Mouse (Mus musculus) mesoderm, embryonic 11.5 days (tissue): ENCODE measurements at regions not wholly inside any gene's neighbourhood (a gene's known extent, or its start where the extent isn't known, plus 50 kb on each side); places are given as distances from the start of the nearest gene placed in this dataset.
A peak's percentile ranks its signal among the peaks of the same experiment; 100 is the strongest.

Experiments
- DNase-seq: peaks from one replicate; pipeline ENCODE4 v3.0.0-alpha.2; 2012; ENCODE audit warnings: low read depth, low spot score

GRCm38 (mm10) chr7:51722420-51722819 lies 100.6 kb downstream of the Slc17a6 start:
- DNase-seq, result peak; percentile 51

GRCm38 (mm10) chr7:51723955-51724354 lies 102.1 kb downstream of the Slc17a6 start:
- DNase-seq, result no peak

GRCm38 (mm10) chr7:51736285-51736684 lies 114.5 kb downstream of the Slc17a6 start:
- no peak for DNase-seq

- DNase-seq, result no peak
Measured at GRCm38 (mm10) chr7:51739590-51739989, 117.8 kb downstream of the Slc17a6 start.

DNA sequence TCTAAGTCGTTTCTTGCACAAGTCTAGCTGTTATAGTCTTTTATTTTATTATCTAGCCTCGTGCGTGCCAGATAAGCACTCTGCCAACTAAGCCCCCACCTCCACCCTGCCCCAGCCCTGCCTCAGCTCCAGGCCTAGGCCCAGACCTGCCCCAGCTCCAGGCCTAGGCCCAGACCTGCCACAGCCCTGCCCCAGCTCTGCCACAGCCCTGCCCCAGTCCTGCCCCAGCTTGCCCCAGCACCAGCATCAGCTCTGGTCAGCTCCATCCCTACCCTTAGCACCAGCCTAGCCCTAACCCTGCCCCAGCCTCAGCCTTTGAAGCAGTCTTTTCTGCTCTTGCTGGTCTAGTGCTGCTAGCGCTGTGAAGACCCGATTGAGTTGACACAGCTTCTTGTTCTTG lies 119.1 kb downstream of the Slc17a6 start:
- DNase-seq, result no peak

DNA sequence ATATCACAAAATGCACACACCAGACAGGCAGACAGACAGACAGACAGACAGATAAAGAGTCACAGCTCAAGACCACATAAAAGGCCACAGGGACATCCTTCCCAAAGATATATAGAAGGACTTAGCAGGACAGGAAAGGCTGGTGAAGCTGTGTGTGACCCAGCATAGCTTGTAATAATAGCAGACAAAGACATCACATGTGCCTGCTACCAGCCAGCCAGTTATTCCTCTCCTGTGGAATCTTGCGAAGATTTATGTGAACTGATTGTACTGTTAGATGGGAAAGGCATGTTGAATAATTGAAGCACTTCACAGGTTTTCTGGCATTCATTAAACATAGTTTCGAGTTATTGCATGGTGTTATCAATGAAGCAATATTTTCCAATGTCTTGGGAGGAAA lies 119.1 kb upstream of the Gas2 start:
- no peak for DNase-seq

- no peak for DNase-seq
Measured at GRCm38 (mm10) chr7:51745598-51745997, 116.2 kb upstream of the Gas2 start.

DNA sequence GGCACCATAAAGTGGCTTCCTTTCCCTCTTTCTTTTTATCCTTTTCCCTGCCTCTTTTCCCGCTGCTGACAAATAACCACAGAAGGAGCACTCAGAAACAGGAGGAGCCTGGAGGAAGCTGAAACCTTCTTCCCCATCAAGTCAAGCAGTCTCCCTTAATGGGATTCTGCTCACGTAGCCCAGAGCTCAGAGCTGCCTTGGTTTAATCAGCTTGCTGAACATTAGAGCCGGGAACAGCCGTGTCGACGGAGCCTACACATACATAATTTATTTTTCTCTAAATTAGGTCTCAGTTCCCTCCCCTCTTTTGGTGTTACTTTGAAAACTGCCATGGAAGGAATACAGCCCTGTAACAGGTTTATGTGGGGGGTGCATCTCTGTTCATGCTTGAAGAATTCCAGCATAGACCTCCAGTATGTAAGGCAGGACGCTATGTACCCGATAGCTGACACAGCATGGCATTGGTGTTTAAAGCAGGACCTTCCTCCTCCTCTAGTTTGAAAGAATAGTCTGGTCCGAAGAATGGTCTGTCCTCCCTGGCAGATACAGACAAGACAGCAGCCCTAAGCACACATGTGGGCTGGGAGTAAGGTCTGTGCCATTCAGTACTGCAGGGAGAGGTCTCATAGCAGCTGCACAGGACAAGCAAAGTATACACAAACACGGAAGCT lies 113.0 kb upstream of the Gas2 start:
- peak; percentile 62 for DNase-seq

DNA sequence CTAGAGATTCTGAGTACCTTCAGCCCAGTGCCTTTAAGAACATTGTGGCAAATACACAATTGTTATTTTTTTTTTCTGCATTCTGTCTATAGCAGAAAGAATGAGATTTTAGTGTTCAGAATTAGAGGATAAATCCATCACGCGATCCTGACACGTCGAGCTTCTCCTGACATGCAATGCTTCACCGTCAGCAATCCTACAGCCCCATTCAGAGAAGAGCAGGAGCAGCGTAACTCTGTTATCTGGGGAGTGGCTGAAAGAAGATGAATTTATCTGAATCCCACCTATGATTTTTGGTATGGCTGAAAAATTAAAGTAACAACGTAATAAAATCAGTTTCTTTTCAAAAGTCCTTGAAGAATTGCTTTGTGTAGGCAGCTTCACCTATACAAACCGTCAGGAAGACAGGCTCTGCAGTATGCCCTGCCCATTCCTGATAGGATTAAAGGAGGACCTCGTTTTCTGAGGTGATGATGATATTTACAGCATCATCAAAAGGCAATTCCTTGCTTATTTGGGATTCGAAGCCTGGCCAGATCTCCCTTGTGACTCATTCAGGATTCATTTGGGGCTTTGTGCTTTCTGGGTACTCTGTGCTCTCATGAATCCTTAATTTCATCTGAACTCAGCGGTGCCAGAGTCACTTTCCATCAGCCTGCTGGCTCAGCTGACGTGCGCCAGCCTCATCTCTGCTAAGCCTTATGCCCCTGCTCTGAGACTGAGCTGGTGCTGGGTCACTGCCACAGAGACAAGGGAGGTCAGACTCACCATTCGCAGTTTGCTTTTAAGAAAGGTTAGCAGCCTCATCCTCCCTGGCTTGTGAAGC lies 112.3 kb upstream of the Gas2 start:
- peak; percentile 41 for DNase-seq

DNA sequence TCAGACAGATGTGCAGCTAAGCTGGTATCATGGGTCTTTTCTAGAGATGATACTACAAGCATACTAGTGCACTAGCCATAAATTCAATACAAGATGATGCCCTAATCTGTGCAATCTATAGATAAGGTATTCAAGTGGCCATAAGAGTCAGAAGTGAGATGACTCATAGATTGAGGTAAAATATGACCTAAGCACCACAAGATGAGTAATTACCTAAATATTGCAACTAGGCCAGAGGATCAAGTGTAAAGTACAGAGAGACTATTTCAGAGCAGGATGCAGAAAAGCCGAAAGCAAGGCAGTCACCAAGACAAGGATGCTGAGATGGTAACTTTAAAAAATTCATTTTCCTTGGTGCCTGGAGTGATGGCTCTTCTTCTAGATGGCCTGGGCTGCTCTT lies 111.5 kb upstream of the Gas2 start:
- no peak for DNase-seq

DNA sequence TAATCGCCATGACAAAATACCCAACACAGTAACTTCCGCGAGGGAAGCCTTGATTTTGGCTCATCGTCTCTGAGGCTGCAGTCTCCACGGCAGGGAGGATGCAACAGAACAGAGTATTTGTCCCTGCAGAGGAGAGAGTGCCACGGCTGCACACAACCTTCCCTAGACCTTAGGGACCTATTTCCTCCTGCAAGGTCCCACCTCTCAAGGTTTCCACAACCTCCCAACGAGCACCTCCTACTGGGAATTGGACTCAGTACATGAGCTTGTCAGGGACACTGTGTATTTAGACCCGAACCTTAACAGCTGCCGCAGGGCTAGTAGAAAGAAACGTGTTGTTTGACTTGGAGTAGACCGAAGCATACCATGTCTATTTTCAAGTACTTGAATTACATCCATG lies 108.8 kb upstream of the Gas2 start:
- no peak for DNase-seq

DNA sequence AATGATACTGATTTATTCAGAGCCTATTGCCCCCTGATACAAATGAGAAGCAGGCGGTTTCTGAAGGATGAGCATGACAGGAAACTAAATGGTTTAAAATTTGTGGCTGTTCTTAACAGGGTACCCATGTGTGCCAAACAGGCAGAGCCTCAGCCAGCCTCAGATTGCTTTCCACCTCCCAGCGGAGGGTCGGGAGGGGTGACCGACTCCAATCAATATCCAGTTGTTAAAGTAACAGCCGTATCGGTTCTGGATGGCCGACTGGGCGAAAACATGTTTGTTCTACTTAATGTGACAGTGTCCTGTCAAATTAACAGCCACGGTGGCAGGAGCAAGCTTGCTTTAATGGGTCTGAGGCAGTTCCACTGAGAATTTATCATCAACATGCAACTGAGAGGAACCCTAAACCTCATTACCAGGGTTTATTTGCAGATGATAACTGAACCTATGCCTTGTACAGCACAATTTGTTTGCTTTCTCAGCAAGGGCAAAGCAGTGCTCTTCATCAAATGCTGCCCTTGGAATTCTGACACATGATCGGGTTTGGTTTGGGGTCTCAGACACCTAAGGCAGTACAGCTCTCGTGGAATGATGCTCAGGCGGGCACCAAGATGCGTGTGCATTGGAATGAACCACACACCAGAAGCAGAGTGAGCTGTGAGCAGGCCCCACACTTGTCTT lies 107.5 kb upstream of the Gas2 start:
- DNase-seq, result peak; percentile 73

GRCm38 (mm10) chr7:51756218-51756617 lies 105.6 kb upstream of the Gas2 start:
- DNase-seq, result no peak

DNA sequence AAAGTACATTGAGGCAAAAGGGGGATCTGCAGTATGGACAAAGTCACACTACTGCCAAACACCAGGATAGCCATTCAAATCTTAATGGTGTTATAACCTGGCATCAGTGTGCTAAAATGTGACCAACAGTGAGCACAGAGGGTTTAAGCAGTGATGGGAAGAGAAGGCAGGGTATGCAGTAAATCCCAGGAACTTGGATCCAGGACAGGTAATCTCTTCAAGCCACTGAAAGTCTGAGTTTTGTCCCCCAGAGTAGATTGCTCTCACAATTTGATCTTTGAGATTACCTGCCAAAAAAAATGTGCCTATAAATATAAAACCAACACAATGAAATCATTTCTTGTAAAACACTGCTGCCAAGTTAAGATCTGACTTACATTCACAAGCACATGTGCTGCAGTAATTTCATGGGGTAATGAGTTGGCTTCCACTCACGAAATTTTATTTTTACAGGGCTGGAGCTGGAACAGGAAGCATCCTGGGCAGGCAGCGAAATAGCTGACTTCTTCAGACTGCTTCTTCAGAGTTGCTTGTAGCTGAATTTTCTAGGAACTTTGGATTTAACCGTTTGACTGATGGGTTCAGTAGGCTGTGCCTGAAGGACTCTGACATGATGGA lies 102.2 kb upstream of the Gas2 start:
- DNase-seq, result no peak

DNA sequence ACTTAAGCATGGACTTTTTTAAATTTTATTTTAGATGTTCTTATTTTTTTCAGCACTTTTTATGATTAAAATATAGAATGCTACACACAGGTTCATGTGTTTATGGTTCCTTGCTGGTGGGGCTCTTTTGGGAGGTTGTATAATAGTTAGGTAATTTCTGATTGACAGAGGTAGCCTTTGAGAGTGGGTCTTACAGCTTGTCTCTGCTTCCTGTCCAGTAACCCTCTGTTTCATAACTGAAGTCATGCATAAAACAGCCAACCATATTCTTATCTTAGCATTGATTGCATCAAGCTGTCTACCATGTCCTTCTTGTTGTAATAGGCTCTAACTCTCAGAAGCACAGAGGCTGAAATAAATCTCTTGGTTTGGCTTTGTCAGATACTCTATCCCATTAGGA lies 94.7 kb upstream of the Gas2 start:
- no peak for DNase-seq

- peak; percentile 73 for DNase-seq
Measured at GRCm38 (mm10) chr7:51771895-51772871, 89.6 kb upstream of the Gas2 start.

GRCm38 (mm10) chr7:51775968-51776367 lies 85.8 kb upstream of the Gas2 start:
- DNase-seq, result no peak

- DNase-seq, result peak; percentile 5
Measured at GRCm38 (mm10) chr7:51783070-51783776, 78.6 kb upstream of the Gas2 start.

- DNase-seq, result peak; percentile 48
Measured at GRCm38 (mm10) chr7:51783923-51784686, 77.7 kb upstream of the Gas2 start.
